Mouse (Mus musculus) retina, postnatal 7 days (tissue): ENCODE measurements at regions not wholly inside any gene's neighbourhood (a gene's known extent, or its start where the extent isn't known, plus 50 kb on each side); places are given as distances from the start of the nearest gene placed in this dataset.
"Not testable (repeated sequence)": the region's sequence is repeated elsewhere in the genome, so short reads cannot be mapped to it uniquely, and the experiment has no call there.

Experiments used
- DNase-seq: peaks from one replicate; pipeline ENCODE4 v3.0.0-alpha.2; 2012; ENCODE audit warnings: low read depth, low spot score

DNA sequence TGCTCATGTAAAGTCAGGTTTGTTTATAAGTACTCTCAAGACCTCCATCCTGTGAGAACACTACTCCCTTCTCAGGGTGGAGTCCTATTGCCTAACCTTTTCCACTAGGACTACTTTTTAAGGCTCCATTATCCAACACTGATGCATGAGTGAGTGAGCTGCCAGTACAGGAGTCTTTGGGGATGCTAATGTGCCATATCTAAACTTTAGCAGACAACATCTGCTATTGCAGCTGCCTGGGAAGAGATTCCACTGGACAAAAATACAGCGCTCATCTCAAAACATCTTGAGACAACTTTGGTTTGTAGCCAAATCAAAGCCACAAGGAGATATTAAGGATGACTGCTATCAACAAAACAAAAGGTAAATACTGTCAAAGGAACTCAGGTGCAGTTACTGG lies 52.3 kb upstream of the Gm10985 start:
- no peak for DNase-seq

- no peak for DNase-seq
These were observed 55.2 kb upstream of the Gm10985 start for GRCm38 (mm10) chr3:53789706-53790105.

DNA sequence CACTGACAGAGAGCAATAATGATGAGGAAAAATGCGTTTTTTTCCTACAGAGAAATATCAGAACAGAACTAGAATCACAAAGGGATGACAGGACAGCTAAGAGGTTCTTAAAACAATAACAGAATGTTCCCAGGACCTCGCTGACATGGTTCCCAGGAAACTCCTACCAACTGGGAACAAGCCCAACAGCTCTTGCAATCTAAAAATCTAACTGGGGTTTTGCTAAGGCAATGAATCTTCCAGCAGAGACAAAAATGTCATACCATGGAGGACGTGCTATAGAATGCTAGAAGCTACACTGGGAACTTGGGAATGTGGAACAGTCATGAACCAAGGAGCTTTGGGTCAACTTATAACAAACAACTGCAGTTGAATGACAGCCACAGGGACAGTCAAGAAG lies 59.7 kb upstream of the Gm10985 start:
- DNase-seq, result no peak

- no peak for DNase-seq
These were observed 68.2 kb upstream of the Gm10985 start for GRCm38 (mm10) chr3:53776668-53777067.

DNA sequence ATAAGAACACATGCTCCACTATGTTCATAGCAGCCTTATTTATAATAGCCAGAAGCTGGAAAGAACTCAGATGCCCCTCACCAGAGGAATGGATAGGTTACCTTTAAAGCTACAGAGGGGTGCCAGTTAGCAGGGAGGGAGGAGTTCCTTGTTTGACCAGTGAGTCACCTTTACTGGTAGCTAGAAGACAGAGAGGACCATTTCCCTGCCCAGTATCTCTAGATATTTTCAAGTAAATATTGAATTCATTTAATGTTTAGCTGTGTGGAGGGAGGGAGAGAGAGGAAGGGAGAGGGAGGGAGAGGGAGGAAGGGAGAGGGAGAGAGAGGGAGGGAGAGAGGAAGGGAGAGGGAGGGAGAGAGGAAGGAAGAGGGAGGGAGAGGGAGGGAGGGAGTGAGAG lies 77.3 kb upstream of the Gm10985 start:
- DNase-seq, result no peak

DNA sequence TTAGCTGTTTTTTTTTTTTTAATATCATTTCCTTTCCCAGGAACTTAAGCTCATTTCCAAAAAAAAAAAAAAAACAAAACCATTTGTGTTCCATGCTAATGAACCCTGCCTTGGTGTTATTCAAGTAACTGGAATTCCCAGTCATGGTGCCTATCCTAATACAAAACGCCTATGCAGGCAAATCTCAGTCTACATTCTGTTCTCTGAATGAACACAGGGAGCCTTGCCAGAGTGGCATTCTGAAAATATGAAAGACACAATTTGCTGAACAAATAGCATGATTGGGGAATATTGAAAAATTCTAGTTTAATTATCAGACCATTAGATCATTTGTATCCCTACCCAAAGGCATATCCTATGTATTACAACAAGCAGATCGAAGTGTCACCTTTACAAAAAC lies 80.9 kb upstream of the Gm10985 start:
- DNase-seq, result no peak

DNA sequence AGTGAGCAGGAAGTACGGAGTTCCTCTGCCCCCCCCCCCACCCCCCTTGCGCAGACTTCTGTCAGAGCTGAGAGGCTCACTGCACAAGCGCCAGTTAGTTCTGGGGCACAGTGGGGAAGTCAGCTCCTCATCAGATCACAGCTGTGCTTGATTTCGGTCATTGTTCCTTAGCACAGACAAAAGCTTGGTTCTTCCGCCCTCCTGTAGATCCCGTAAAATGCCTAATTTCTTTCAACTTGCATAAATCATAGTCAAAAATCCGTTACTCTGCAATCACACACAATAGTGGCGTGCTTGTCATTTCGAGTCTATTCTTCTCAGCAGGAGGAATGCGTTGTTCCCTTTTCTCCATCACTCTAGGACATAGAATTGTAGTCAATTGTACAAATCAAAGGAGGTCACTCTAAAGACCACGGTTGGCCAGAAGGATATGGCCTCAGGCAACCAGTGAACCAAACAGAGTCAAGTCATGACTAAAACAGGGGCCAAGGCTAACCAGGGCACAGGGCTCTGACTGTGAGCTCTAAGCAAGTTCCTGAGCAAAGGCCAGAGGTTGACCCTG lies 83.3 kb upstream of the Gm10985 start:
- DNase-seq, result no peak

GRCm38 (mm10) chr3:53756115-53756853 lies 88.6 kb upstream of the Gm10985 start:
- DNase-seq, result no peak

DNA sequence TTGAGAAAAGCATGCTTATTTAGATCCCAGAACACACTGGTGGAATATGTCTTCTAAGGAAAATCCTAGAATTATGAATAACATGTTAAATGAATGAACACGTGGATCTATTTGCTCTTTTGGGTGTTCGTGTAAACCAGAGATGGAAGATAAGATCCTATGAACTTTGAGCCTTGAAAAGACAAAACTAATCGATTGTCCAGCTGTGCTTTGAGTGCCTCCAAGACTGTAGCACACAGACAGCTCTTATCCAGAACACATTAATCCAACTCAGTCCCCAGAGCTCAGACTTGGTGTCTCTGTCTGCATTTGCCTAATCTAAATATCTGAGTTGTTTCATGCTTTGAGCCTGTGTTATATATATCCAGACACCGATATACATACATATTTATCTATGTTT lies 80.0 kb upstream of the Frem2 start:
- no peak for DNase-seq

DNA sequence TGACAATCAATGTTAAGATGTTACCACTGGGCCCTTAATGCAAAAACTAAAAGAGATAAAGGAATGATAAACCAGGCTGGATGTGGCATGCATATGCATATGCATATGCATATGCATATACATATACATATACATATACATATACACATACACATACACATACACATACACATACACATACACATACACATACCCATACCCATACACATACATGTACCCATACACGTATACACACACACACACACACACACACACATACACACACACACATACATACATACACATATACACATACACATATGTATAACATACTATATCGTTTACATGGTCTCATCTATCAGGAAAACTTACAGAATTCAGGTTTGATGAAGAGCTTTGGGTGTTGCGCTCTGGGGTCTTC lies 78.5 kb upstream of the Frem2 start:
- DNase-seq, result not testable (repeated sequence)

DNA sequence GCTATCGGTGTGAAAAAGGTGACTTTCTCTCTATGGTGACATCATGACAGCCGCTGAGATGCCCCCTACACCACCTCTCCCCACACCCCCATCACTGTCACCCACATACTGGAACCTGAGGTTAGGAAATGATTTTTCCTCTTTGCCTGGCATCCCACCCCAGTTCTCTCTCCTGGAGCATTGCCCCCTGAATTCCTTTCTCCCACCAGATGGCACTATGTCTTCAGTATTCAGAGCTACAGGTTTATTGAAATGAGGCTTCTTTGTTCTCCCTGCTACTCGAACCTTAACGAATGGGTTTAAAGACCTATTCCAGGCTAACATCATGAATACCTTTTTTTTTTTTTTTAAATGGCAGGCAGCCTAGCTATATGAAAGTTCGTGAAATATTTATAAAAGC lies 78.0 kb upstream of the Frem2 start:
- peak; percentile 23 for DNase-seq

DNA sequence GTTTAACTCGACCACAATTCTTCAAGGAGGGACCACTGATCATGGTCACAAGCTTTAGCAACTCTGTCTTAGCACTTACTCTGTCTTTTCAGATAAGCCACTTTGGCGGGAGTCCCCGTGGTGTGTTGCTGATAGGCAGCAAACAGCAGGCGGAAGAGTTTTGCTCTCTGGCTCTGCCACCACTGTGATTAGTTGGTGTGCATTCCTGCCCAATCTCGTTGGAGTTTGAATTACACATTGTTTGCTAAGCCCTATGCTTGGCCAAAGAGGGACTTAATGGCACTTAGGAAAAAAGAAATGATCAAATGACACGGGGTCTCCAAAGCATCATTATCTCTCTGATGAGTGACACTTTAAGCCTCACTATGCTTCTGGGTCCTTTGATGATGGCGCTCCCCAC lies 73.3 kb upstream of the Frem2 start:
- no peak for DNase-seq

- no peak for DNase-seq
These were observed 72.7 kb upstream of the Frem2 start for GRCm38 (mm10) chr3:53729810-53730209.

DNA sequence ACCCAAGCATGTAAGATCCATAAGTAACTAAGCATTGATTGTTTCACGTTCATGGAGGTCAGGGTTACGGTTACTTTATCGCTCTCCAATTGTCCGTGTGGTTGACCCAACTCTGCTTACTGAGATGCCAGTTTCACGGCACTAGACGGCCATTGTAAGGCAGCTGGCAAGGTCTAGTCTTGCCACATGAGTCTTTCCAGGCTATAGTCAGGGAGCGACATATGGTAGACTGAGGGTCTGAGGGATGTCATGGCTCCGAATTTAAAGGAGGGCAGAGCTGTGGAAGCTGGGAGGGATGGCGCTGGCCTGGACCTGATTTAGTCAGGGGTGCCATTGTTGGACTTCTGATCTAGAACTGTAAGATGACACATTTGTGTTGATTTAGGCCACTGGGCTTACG lies 72.0 kb upstream of the Frem2 start:
- no peak for DNase-seq

- DNase-seq, result no peak
These were observed 70.6 kb upstream of the Frem2 start for GRCm38 (mm10) chr3:53727737-53728136.

DNA sequence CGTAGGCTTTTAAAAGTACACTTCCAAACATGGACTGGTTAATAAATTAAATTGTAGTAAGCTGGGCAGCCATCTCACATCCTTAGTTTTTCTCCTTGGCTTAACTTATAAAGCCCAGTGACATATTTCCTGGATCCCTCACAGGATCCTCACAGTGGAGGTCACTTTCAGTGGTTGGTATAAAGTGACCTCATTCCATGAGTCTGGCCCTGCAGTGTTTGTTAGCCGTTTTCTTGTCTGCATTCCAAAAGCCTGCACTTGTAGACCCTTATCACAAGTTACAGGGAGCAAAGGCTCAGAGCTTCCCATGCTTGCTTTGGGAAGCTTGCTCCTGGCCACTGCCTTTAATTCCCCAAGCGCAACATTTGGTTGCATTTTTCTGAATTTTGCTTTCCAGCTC lies 49.9 kb upstream of the Frem2 start:
- DNase-seq, result no peak
